Mouse (Mus musculus) retina, embryonic 14.5 days (tissue): ENCODE results near the gene Pramef20.
"Not testable (repeated sequence)": the region's sequence is repeated elsewhere in the genome, so short reads cannot be mapped to it uniquely, and the experiment has no call there.

Experiments
- DNase-seq: peaks from one replicate; pipeline ENCODE4 v3.0.0-alpha.2; 2015; ENCODE audit warnings: low spot score

Gene Pramef20

GRCm38 (mm10) chr4:144377911-144378310, at the start of gene Pramef20:
Gene Pramef20 (minus strand): TSS chr4:144377933.
- no peak for DNase-seq

GRCm38 (mm10) chr4:144424590-144424989, 46.9 kb upstream of the Pramef20 start:
- DNase-seq, result no peak

DNA sequence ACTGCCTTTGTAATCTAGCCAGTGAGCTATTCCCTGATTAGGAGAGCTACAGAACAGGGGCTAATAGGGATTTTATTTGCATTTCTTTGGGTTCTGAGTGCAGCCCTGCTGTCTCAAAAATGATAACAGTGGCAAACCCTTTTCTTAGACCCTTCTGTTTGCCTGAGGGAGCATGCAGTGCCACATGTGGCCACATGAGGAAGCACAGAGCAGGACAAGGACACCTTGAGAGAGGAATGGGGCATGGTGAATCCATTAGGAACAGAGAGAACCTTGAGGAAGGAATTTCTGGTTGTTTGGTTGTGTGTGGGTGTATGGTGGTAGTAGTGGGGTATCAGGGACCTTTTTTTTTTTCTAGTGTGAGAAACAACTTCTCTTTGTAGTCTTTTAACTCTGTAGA, 42.9 kb upstream of the Pramef20 start:
- no peak for DNase-seq

GRCm38 (mm10) chr4:144408290-144408689, 30.6 kb upstream of the Pramef20 start, which contains the start of gene Pramef12:
Gene Pramef12 (minus strand): TSS chr4:144408464.
- no peak for DNase-seq

DNA sequence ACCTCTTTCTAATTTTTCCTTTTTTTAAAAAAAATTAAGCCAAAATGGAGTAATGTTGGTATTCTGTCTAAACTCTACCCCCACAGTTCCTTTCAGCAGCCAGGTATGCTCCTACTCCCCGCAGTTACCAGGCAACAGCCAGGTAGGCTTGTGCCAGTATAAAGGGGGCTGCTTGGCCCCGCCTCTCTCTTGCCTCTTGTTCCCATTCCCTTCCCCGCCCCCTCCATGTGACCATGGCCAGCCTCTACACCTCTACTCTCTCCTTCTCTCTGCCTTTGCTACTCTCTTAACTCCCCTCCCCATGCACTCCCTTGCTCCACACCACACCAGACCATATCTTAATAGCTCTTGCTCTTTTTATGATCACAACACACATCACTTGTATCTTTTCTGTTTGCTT, 28.5 kb upstream of the Pramef20 start:
- DNase-seq, result no peak

DNA sequence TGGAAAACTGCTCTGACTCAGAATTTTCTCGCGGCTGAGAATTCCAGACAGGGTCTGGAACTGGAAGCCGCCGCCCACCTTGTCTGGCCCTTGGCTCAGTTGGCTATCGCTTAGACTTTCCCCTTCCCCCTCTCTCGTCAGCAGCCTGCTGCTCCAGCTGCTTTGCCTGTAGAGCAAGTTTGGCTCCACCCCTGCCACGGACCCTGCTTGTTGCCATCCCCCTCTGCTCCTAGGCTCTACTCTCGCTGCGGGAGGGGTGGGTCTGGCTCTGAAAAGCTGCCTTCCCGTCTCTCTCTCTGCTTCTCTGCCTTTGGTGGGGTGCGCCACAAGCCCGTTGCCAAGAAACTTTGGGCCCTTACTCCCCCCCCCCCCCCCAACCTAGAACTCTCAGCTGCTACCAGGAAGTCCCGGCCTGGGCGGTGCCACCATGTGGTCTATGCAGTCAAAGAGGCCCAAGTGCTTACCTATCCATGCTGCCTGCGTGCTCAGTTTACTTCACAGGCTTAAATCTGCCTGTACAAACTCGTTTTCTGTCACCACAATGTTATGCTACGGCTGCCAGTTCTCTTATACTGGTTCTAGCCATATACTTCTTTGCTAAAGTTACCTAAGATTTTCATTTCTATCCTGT, 26.8 kb upstream of the Pramef20 start:
- peak; percentile 24 for DNase-seq

DNA sequence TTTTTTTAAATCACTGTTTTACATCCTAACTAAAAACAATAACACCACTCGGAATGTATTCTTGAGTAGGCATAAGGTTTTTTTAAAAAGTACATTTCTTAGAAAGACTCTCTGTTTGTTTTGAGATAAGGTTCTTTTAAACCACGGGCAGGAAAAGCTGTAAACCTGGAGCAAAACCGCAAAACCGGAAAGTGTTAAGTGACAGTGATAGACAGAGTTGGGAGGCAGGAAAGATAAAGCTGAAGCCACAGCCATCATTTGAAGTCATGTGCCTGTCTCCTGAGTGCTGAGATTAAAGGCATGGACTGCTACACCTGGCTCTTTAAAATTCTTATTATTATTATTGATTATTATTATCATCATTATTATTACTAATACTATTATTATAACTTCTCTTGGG, 25.0 kb upstream of the Pramef20 start:
- DNase-seq, result no peak

- no peak for DNase-seq
These were observed 18.6 kb upstream of the Pramef20 start for GRCm38 (mm10) chr4:144396316-144396715.

DNA sequence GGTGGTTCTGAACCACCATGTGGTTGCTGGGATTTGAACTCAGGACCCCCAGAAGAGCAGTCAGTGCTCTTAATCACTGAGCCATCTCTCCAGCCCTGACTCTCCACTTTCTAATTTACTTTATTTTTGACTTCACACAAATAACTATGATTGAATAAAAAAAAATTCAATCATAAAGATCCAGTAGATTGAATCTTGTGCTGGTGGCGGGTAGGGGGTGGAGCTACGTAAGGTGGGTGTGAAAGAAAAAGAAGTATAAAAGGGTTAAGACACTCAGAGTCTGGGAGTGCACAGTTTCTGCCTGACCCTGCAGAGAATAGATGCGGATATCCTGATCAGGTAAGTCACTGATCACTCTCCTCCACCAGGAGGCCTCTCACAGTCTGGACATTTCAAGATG, 20.1 kb downstream of the Pramef20 start, which contains the start of gene Gm13119:
TSS of gene Gm13119 (plus strand) at position 301 of the 400 bp plus-strand sequence.
- DNase-seq, result not testable (repeated sequence)

DNA sequence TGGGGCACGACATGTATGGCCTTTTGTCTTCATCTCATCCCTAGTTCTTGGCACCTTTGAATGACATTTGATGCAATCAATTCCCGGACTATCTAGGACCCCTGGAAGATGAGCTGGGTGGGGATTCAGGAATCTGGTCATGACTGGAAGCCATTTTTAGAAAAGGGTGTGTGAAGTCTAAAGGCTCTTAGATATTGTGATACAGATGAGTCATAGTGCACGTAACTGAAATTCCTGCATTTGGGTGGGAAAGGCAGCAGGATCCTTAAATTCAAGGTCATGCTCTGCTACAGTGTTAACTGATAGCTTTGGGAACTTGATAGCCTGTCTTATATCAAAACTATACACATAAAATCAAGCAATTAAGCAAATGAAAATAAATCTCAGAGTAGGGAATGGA, 41.9 kb downstream of the Pramef20 start:
- not testable (repeated sequence) for DNase-seq

DNA sequence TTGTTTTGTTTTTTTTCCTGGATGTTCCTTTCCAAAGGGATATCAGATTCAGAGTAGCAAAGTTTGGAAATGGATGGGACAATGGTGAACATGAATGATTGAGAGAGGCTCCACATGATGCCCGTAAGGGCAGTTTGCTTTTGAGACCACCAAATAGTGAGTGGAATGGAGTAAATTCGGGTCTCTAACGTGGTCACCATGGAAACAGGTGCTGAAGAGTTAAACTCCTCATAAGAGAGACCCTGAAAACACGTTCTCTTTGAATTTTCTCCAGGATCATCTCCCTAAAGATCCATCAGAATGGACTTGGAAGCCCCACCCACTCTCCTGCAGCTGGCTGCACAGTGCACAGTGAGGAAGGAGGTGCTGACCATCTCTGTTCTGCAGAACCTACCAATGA, 47.8 kb downstream of the Pramef20 start, which contains the start of gene Gm13128:
TSS of gene Gm13128 (plus strand) at position 301 of the 400 bp plus-strand sequence.
- DNase-seq, result not testable (repeated sequence)
